Mouse (Mus musculus): ENCODE results near the gene Grin2b.
"Not testable (repeated sequence)": the region's sequence is repeated elsewhere in the genome, so short reads cannot be mapped to it uniquely, and the experiment has no call there.

Grin2b gene

GRCm38 (mm10) chr6:135899225-135899624 is 274.1 kb downstream of the Grin2b start:
- no peak for DNase-seq (ENCODE audit: low spot score)

DNA sequence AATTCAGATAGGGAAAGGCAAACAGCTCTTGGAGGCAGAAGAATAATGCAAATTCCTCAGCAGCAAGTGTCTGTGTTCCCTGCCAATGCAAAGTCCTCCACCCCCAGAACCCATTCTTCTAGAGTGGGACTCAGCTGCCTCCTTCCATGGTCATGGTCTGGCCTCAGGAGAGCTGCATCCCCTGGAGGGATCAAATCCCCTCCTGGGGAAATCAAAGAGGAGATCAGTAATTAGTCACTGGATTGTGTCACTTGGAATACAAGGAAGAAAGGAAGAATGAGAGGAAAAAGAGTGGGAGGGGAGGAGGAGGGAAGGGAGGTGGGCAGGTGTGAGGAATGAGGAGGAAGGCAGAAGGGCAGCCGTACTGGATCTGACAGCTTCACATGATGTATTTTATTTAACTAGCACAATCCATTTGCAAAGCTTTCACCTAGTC is 278.5 kb downstream of the Grin2b start:
- no peak for DNase-seq (ENCODE audit: low spot score)

DNA sequence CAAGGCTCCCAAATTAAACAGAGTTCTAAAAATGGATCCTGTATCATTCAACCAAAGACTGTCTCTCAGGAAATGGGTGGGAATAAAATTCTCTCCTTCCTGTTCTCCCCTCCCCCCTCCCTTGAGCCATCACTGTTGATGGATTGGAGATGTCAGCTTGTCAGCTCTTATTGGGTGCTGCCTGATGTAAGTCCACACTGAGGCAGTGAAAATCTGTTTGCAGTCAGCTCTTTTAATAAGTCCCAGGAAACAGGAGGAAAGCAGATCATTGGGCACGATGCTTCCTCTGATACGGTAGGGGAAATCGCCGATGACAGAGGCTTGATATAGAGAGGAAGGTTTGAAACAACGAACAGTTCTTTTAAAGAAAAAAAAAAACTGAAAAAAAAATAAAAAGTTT is 290.7 kb downstream of the Grin2b start:
- peak; percentile 53 for DNase-seq (ENCODE audit: low spot score)

DNA sequence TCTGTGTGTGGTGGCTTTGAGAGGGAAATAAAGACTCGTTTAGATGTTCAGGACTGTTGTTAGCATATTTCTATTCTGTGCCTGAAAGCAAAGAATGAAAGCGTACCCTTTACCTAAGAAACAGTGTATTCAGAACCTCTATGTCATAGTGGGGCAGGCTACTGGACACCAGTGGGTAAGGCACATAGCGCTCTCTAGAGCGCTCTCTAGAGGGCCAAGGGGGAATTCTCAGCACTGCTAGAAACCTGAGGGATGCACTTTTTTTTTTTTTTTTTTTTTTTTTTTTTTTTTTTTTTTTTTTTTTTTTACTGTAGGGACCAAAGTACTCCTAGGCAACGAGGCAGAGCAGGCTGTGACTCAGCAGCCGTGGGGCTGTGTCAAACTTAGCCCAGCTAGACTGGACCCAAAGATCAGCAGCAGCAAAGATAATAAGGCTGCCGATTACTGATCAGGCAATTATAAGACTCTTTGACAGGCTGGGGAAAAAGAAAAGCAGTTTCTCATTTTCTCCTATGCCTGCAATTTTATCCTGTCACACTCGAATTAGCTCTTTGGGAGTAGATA is 297.1 kb downstream of the Grin2b start:
- no peak for DNase-seq (ENCODE audit: low spot score)

- DNase-seq (ENCODE audit: low spot score) = no peak
Measured at GRCm38 (mm10) chr6:135874626-135875025, 298.7 kb downstream of the Grin2b start.

- no peak for DNase-seq (ENCODE audit: low spot score)
Measured at GRCm38 (mm10) chr6:135865832-135866231, 307.5 kb downstream of the Grin2b start.

DNA sequence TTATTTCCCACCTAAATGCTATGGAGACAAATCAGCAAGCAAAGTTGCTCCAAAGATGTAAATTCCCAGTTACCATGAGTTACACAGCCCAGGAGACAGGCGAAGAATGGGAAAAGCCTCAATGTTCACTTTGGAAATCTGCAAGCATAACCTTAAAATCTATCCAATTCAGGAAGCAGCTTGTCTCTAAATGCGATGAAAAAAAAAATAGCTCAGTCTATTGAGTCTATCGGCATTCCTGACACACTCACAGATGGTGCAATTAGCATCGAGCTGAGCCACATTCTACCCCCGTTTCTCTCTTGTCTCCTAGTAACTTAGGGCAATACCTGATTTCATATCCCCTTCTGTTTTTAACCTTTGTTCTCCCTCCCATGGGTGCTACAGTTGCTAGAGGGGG is 309.3 kb downstream of the Grin2b start:
- DNase-seq (ENCODE audit: low spot score) = no peak

DNA sequence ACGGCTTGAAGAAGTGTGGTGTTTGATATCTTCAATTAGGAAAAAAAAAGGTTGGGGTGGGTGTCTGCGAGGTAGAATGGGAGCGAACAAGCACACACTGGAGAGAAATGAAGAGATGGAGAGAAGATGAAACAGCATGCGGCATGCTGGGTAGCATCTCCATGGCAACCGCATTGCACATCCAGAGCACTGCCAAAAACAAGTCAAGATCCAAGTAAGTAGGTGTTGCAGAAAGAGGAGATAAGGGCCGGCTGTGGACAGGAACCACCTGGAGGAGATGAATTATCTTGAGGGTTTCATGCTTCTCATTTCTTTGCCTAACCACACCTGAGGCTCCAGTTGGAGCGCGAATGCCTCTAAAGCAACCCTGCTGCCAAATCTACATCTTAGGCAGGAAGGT is 313.8 kb downstream of the Grin2b start:
- no peak for DNase-seq (ENCODE audit: low spot score)

DNA sequence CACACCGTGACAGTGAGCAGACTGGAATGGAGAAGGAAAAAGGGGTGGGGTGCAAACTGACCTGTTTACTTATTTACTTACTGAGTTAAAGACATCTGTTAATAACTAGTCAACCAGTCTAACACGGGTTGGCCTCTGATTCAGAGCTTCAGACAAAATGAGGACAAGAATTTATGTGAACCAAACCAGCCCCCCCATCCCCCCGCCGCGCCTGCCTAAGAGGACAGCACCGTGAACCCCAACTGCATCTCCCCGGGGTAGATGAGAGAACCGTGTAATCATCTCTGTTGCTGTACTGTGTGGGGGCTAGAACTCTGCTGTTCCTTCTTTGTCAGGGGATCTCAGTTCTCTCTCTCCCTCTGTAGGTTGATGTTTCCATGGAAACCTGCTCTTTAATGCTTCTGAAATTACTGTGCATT is 319.1 kb downstream of the Grin2b start:
- no peak for DNase-seq (ENCODE audit: low spot score)

DNA sequence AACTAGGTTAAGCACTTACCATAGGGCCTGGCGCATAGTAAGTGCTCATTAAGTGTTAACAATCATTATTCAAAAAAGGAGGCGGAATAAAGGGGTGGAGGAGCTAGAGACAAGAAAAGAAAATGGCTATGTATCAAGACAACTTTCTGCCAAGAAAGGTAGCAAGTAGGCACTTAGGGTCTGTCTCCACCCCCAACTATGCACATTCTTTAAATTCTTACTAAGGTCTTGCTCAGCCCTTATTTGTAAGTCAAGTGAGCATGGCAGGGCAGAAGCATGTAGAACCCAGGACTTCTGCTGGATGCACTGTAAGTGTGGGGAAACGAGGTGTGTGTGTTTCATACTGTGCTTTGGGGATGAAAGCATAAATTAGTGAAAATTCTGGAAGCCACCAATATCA is 329.6 kb downstream of the Grin2b start:
- no peak for DNase-seq (ENCODE audit: low spot score)

- DNase-seq (ENCODE audit: low spot score) = no peak
Measured at GRCm38 (mm10) chr6:135836353-135836752, 337.0 kb downstream of the Grin2b start.

DNA sequence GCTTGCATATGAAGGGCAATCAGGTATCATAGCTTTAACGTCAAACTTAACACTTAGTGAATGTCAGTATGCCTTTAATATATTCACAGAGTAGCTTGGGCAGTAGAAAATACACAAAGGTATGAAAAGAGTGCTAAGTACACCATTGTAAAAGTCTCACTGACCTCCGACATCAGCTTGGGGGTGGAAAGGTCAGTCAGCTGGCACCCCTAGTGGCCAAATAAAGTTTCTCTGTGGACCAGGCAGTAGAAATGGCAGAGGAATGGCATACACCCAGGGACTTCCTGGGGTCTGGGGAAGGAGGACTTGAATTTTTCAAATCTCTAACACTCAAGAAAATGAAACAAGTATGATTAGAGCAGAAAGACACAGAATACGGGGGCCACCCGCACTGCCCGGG is 339.8 kb downstream of the Grin2b start:
- peak; percentile 34 for DNase-seq (ENCODE audit: low spot score)

DNA sequence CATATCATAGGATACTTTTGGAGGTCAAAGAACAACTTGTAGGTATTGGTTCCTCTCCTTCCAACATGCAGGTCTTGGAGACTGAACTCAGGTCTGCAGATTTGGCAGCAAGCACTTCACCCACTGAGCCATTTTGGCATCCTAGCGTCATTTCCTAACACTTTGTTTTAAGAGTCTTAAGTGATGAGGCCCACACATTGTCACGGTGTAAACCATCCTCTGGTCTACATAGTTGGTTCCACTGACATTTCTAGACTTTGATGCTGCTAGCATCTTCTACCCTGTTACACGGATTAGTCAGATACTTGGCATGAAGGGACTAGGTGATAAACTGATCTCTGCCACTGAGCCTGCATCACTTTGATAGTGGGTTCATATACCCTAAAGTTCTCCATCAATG is 341.3 kb downstream of the Grin2b start:
- DNase-seq (ENCODE audit: low spot score) = no peak

GRCm38 (mm10) chr6:135831032-135831431 is 342.3 kb downstream of the Grin2b start:
- DNase-seq (ENCODE audit: low spot score) = no peak

- DNase-seq (ENCODE audit: low spot score) = no peak
Measured at GRCm38 (mm10) chr6:135829458-135829857, 343.9 kb downstream of the Grin2b start.

- peak; percentile 34 for DNase-seq (ENCODE audit: low spot score)
Measured at GRCm38 (mm10) chr6:135828976-135829375, 344.3 kb downstream of the Grin2b start.

- DNase-seq (ENCODE audit: low spot score) = peak; percentile 83
Measured at GRCm38 (mm10) chr6:135827942-135828341, 345.4 kb downstream of the Grin2b start.

DNA sequence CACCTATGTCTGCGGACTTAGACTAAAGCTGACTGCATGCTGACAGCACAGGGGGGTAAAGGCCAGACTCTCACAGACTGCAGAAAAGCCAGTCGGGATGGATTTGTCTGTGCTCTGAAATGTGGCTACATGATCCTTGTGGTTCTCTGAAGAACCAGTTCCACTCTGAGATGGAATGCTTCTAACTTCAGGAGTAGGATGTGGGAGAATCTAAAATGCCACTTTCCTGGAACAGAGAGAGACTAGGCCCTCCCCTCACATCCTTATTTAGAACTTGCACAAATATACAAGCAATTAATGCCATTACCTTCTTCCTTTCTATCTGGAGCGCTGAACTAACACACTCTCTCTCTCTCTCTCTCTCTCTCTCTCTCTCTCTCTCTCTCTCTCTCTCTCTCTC is 346.0 kb downstream of the Grin2b start:
- no peak for DNase-seq (ENCODE audit: low spot score)

DNA sequence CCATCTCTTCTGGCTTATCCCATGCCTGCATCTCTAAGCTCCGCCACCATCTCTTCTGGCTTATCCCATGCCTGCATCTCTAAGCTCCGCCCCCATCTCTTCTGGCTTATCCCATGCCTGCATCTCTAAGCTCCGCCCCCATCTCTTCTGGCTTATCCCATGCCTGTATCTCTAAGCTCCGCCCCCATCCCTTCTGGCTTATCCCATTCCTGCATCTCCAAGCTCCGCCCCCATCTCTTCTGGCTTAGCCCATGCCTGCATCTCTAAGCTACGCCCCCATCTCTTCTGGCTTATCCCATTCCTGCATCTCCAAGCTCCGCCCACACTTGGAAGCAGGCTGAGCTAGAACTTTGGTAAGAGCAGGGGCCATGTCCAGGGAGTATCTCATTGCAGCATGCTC is 346.5 kb downstream of the Grin2b start:
- not testable (repeated sequence) for DNase-seq (ENCODE audit: low spot score)

GRCm38 (mm10) chr6:135817391-135817790 is 355.9 kb downstream of the Grin2b start:
- DNase-seq (ENCODE audit: low spot score) = no peak

- DNase-seq (ENCODE audit: low spot score) = no peak
Measured at GRCm38 (mm10) chr6:135813755-135814154, 359.6 kb downstream of the Grin2b start.

GRCm38 (mm10) chr6:135805436-135805835 is 367.9 kb downstream of the Grin2b start:
- peak; percentile 60 for DNase-seq (ENCODE audit: low spot score)

GRCm38 (mm10) chr6:135799949-135800348 is 373.4 kb downstream of the Grin2b start:
- no peak for DNase-seq (ENCODE audit: low spot score)

DNA sequence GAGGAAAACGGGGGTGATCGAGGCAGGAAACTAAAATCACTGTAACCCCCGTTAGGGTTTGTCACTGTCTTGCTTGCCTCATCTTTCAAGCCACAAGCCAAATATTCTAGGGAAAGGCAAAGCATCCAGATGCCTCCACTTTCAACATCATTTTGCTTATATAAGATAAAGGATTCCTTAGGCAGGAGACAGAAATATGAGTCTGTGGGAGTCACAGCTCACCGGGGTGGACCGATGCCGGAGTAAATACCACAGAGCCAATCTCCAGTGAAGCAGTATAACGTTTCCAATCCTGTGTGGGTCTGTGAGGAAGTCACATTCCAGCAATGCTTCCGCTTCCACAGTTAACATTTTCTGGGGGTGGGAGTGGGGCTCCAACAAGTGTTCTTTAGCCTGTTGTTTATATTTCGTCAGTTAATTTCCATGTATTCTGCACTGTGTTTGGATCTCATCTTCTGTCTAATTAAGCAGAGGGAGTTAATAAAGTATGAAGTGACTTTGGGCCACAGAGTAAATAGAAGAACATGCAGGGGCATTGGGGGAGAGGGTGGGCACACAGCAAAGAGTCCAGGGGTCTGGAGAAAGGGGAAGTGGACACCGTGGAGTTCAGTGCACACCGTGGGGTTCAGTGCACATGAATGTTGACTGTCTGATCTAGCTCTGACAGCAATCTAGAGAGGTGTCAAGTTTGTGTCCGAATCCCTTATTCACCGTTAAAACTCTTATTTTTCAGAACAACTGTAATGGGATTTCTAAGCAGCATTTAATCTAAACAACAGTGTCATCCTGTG is 374.9 kb downstream of the Grin2b start:
- peak; percentile 25 for DNase-seq (ENCODE audit: low spot score)

All from retina, embryonic 14.5 days (tissue).